In genomic region chr2:163048125-163048524, GRCm38 (mm10) we compare ENCODE assay signal across 8 mouse cellular contexts. TPM values are rescaled to one million over a fixed set of nuclear protein-coding genes. Genes with fewer than 3 reads are reported as not detected.
DNase-seq lines count a peak whose midpoint lies in the region; ATAC-seq and TF ChIP-seq lines count a peak whose summit lies in the region.

No protein-coding gene starts in this region.

- H3K36me3 ChIP-seq in hindbrain, embryonic 16.5 days (ENCODE audit: control insufficient read depth, insufficient read depth, low read length), result peaks cover 21% of the 10 kb centered on the region

- H3K9me3 ChIP-seq in hindbrain, embryonic 16.5 days (ENCODE audit: control insufficient read depth, low read length), result no peaks in the 10 kb centered on the region

- peak; percentile 54 for DNase-seq in adipocyte (ENCODE audit: low spot score)
- peak; percentile 82 for DNase-seq in gastrocnemius, adult 2 months
- DNase-seq in left cerebral cortex, adult 11 months (ENCODE audit: low spot score), result peak; percentile 44
- peak; percentile 85 for DNase-seq in lung, postnatal 36 days
- peak; percentile 51 for DNase-seq in retina, postnatal 7 days (ENCODE audit: low read depth, low spot score)
- peak; percentile 62 for DNase-seq in urinary bladder, postnatal 25 days (ENCODE audit: low spot score)

- peak; percentile 86 for TF ChIP-seq CTCF in gastrocnemius, adult 2 months (IDR thresholded peaks at IDR 0.05)

- H3K27ac ChIP-seq in gastrocnemius, adult 2 months, result no peak overlapping the region
- H3K27ac ChIP-seq in hindbrain, embryonic 16.5 days (ENCODE audit: low read depth, low read length), result no peak overlapping the region

- peak overlapping the region; percentile 44 for H3K4me3 ChIP-seq in gastrocnemius, adult 2 months
- H3K4me3 ChIP-seq in hindbrain, embryonic 16.5 days (ENCODE audit: low read length), result peak overlapping the region; percentile 38

- intact Hi-C loops in gastrocnemius, adult 2 months (cut with DNase I), result no loop called here

- no peak overlapping the region for H3K9ac ChIP-seq in hindbrain, embryonic 16.5 days (ENCODE audit: low read depth, low read length)

- WGBS in hindbrain, embryonic 16.5 days, result 5% methylated on average over 10 of the region's 10 CpGs

- H3K4me1 ChIP-seq in hindbrain, embryonic 16.5 days (ENCODE audit: control insufficient read depth, insufficient read depth, low read depth, low read length), result no peaks in the 10 kb centered on the region

- H3K27me3 ChIP-seq in hindbrain, embryonic 16.5 days (replicated peaks; ENCODE audit: control insufficient read depth, insufficient read depth, low read length), result no peaks in the 10 kb centered on the region

- ATAC-seq in common myeloid progenitor, adult 5-6 weeks (replicated peaks; ENCODE audit: low read depth, poor library complexity, severe bottlenecking), result peak; percentile 93
- ATAC-seq in hindbrain, embryonic 16.5 days, result peak; percentile 72

- peak overlapping the region; percentile 73 for H3K4me2 ChIP-seq in hindbrain, embryonic 16.5 days (ENCODE audit: low read length)

RNA-seq across cellular contexts. Expression of gene Mybl2, which starts 6.4 kb away (rescaled TPM):
- total RNA-seq in common myeloid progenitor, adult 5-6 weeks (2017), result 18.8 and 25.9 TPM in 2 replicates
- not detected for total RNA-seq in gastrocnemius, adult 2 months (2021)
- polyA plus RNA-seq in hindbrain, embryonic 16.5 days (2015; fragmentation: Nextera tagmentation; extraction: Ambion mirVana), result 3.8 and 5.9 TPM in 2 replicates

RNA-seq across cellular contexts. Expression of gene Ift52, which starts 31.0 kb away (rescaled TPM):
- total RNA-seq in common myeloid progenitor, adult 5-6 weeks (2017), result 24.3 and 29.8 TPM in 2 replicates
- total RNA-seq in gastrocnemius, adult 2 months (2021), result 10 to 100 TPM; 13.2 to 15.1 TPM
- polyA plus RNA-seq in hindbrain, embryonic 16.5 days (2015; fragmentation: Nextera tagmentation; extraction: Ambion mirVana), result 33.9 and 36.2 TPM in 2 replicates

RNA-seq across cellular contexts. Expression of gene Gtsf1l, which starts 39.5 kb away (rescaled TPM):
- not detected in 2 replicates for total RNA-seq in common myeloid progenitor, adult 5-6 weeks (2017)
- total RNA-seq in gastrocnemius, adult 2 months (2021), result not detected
- polyA plus RNA-seq in hindbrain, embryonic 16.5 days (2015; fragmentation: Nextera tagmentation; extraction: Ambion mirVana), result 0.40 TPM in 1 of 2 replicates, not detected in the other

Comparison
In these comparisons a context has a peak if more than half of its experiments do, and no peak if none do; other contexts are left out.
1. RNA of gene Mybl2, which starts 6.4 kb away (total RNA-seq): 18.8 to 25.9 TPM in common myeloid progenitor, adult 5-6 weeks; not detected in gastrocnemius, adult 2 months; every median in the first group is over 10 times any median in the second.
2. Peak in every context shown above with its lines, with median percentiles within 50 percentile points of each other: DNase-seq.